Mouse (Mus musculus): ENCODE results near the gene Sit1. TPM values are rescaled to one million over a fixed set of nuclear protein-coding genes. Genes with fewer than 3 reads are reported as not detected.

Sit1 gene
- polyA plus RNA-seq (2015; fragmentation: Nextera tagmentation; extraction: Ambion mirVana) = not detected in 2 replicates

DNA sequence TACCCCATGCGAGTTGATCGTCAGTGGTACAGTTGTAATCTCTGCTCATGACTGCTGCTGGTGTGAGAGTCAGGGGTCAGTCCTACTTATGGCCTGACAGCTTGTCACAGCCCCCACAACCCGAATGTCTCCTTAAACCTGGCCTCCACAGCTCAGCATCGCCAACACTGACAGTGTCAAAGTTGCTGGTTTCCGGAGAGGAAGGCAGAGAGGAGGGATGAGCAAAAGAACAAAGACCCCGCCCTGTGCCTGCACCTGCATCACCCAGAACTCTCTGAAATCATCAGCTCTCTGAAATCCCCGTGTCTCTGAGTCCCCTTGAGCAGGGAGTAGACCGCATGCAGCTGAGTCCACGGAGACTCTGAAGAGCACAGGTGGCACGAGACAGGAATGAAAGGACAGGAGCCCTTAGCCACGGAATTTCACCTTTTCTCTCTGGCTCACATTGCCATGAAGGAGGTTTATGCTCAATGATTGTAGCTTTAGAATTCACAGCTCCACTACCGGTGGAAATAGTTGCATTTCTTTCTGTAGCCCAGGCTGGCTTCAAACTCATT, at the start of gene Sit1:
Gene Sit1, minus strand, starts transcription at position 200 of the 557 bp plus-strand sequence.
- H3K36me3 ChIP-seq (ENCODE audit: control insufficient read depth, insufficient read depth, low read length) = no peaks in the 10 kb centered on the region
- no peaks in the 10 kb centered on the region for H3K27me3 ChIP-seq (ENCODE audit: control insufficient read depth, insufficient read depth, low read depth, low read length)
- ATAC-seq = no peak
- H3K4me2 ChIP-seq (ENCODE audit: low read length) = no peak within 1 kb of the TSS
- no peak within 1 kb of the TSS for H3K4me3 ChIP-seq (ENCODE audit: low read depth, low read length)
- H3K4me1 ChIP-seq (ENCODE audit: control insufficient read depth, insufficient read depth, low read length) = no peaks in the 10 kb centered on the region
- H3K9me3 ChIP-seq (replicated peaks; ENCODE audit: control insufficient read depth, low read length, poor library complexity, severe bottlenecking) = no peaks in the 10 kb centered on the region
- H3K9ac ChIP-seq (ENCODE audit: low read depth, low read length) = no peak within 1 kb of the TSS
- no peak within 1 kb of the TSS for H3K27ac ChIP-seq (ENCODE audit: low read length)
- WGBS = 61% methylated on average over 12 of the region's 12 CpGs

DNA sequence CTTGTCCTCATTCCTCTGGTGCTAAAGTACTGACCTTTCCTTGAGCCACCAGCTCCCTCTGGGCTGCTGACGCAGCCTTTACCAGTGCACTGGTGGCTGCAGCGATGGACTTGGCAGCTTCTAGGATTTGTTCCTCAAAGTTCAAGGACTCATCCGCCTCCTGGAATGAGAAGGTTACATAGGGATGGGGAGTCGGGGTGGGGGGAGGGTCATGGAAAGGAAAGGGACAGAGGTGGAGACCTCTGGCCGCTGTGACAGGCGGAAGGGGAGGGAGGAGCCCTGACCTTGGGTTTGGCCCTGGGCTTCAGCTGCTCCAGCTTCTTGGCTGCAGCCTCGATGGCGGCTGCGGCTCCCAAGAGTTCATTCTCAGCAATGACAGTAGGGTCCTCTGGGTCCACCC, 49.7 kb upstream of the Sit1 start:
- Histone ChIP-seq H3K4me1 (ENCODE audit: control insufficient read depth, insufficient read depth, low read length) (no peaks in the 10 kb centered on the region), H3K27ac (ENCODE audit: low read length) (no peak overlapping the region), H3K36me3 (ENCODE audit: control insufficient read depth, insufficient read depth, low read length) (peaks cover 55% of the 10 kb centered on the region), H3K27me3 (ENCODE audit: control insufficient read depth, insufficient read depth, low read depth, low read length) (no peaks in the 10 kb centered on the region), H3K4me3 (ENCODE audit: low read depth, low read length) (no peak overlapping the region), H3K9ac (ENCODE audit: low read depth, low read length) (no peak overlapping the region), H3K4me2 (ENCODE audit: low read length) (no peak overlapping the region), H3K9me3 (replicated peaks; ENCODE audit: control insufficient read depth, low read length, poor library complexity, severe bottlenecking) (no peaks in the 10 kb centered on the region)
- ATAC-seq = no peak
- WGBS = 95% methylated on average over 9 of the region's 9 CpGs

DNA sequence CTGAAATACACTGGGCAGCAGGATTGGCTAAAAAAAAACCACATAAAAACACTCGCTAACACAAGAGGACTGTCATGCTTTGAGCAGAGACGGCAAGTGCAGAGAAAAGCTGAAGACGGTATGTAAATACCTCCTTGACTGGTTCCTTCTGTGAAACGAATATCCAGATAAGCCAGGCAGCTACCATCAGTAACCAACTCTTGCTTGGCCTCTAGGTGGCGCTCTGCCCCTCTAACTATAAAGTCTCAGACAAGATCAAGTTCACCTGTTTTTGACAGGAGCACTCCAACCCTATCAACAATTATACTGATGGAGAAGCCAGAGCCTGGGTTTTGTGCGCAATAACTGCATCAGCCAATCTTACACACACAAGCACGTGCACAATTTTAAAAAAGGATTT, 47.0 kb upstream of the Sit1 start:
- H3K4me1 ChIP-seq (ENCODE audit: control insufficient read depth, insufficient read depth, low read length) = no peaks in the 10 kb centered on the region
- H3K9me3 ChIP-seq (replicated peaks; ENCODE audit: control insufficient read depth, low read length, poor library complexity, severe bottlenecking) = no peaks in the 10 kb centered on the region
- no peak for ATAC-seq
- peaks cover 35% of the 10 kb centered on the region for H3K36me3 ChIP-seq (ENCODE audit: control insufficient read depth, insufficient read depth, low read length)
- peaks cover 2% of the 10 kb centered on the region; the same call in 1 of the 2 replicates for H3K27me3 ChIP-seq (ENCODE audit: control insufficient read depth, insufficient read depth, low read depth, low read length)
- WGBS = 23% methylated on average over 7 of the region's 7 CpGs
- H3K4me3 ChIP-seq (ENCODE audit: low read depth, low read length) = no peak overlapping the region
- no peak overlapping the region for H3K27ac ChIP-seq (ENCODE audit: low read length)
- H3K9ac ChIP-seq (ENCODE audit: low read depth, low read length) = no peak overlapping the region
- no peak overlapping the region for H3K4me2 ChIP-seq (ENCODE audit: low read length)

DNA sequence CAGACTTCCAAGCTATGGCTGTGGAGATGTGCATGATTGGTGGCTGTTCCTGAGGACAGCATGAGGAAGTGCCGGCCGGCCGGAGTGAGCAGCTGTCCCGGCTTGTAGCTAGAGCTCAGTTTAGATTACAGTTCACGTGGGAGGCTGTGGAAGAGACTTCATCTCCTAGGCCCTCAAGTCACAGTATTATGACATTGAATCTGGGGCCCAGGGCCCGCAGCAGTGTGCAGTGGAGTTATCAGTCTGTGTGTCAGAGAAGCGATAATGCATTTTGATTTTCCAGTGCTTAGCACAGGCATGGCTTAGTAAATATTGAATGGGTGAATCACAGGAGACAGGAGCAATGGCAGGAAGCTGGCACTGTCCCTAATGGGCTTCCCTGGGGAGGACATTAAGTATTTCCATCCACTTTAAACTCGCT, 46.6 kb upstream of the Sit1 start:
- Histone ChIP-seq H3K27ac (ENCODE audit: low read length) (no peak overlapping the region), H3K9me3 (replicated peaks; ENCODE audit: control insufficient read depth, low read length, poor library complexity, severe bottlenecking) (no peaks in the 10 kb centered on the region), H3K4me2 (ENCODE audit: low read length) (no peak overlapping the region), H3K9ac (ENCODE audit: low read depth, low read length) (no peak overlapping the region), H3K36me3 (ENCODE audit: control insufficient read depth, insufficient read depth, low read length) (peaks cover 30% of the 10 kb centered on the region), H3K4me3 (ENCODE audit: low read depth, low read length) (no peak overlapping the region), H3K27me3 (ENCODE audit: control insufficient read depth, insufficient read depth, low read depth, low read length) (peaks cover 2% of the 10 kb centered on the region; the same call in 1 of the 2 replicates), H3K4me1 (ENCODE audit: control insufficient read depth, insufficient read depth, low read length) (no peaks in the 10 kb centered on the region)
- 62% methylated on average over 8 of the region's 8 CpGs for WGBS
- ATAC-seq = no peak

DNA sequence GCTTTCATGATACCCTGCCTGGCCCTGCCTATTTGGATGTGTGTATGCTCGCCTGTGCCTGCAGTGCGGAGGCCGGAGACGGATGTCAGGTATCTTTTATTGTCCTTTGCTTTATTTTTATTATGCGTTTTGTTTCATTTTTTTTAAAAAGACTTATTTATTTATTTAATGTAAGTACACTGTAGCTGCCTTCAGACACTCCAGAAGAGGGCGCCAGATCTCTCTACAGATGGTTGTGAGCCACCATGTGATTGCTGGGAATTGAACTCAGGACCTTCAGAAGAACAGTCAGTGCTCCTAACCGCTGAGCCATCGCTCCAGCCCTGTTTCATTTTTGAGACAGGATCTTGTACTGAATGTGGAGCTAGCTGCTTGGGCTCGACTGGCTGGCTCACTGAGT, 45.0 kb upstream of the Sit1 start:
- Histone ChIP-seq H3K4me3 (ENCODE audit: low read depth, low read length) (no peak overlapping the region), H3K4me1 (ENCODE audit: control insufficient read depth, insufficient read depth, low read length) (peaks cover 11% of the 10 kb centered on the region), H3K36me3 (ENCODE audit: control insufficient read depth, insufficient read depth, low read length) (peaks cover 19% of the 10 kb centered on the region), H3K27me3 (ENCODE audit: control insufficient read depth, insufficient read depth, low read depth, low read length) (peaks cover 7% of the 10 kb centered on the region), H3K9ac (ENCODE audit: low read depth, low read length) (no peak overlapping the region), H3K9me3 (replicated peaks; ENCODE audit: control insufficient read depth, low read length, poor library complexity, severe bottlenecking) (no peaks in the 10 kb centered on the region), H3K4me2 (ENCODE audit: low read length) (no peak overlapping the region), H3K27ac (ENCODE audit: low read length) (no peak overlapping the region)
- ATAC-seq = no peak
- WGBS = 77% methylated on average over 9 of the region's 9 CpGs

DNA sequence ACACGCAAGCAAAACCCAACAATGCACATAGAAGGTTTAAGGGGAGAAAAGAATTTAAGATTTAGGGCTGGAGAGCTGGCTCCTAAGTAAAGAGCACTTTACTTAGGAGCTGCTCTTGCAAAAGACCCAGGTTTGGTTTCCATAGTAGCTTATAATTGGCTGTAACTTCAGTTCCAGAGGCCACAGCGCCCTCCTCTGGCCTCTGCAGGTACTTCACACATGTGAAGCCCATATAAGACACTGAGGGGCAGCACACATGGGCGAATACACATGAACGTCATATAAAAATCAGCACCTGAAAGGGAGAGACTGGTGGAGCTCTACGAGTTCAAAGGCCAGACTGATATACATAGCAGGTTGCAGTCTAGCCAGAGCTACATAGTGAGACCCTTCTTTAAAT, 44.3 kb upstream of the Sit1 start:
- 71% methylated on average over 5 of the region's 5 CpGs for WGBS
- Histone ChIP-seq H3K36me3 (ENCODE audit: control insufficient read depth, insufficient read depth, low read length) (peaks cover 15% of the 10 kb centered on the region), H3K9ac (ENCODE audit: low read depth, low read length) (no peak overlapping the region), H3K4me1 (ENCODE audit: control insufficient read depth, insufficient read depth, low read length) (peaks cover 15% of the 10 kb centered on the region), H3K27ac (ENCODE audit: low read length) (no peak overlapping the region), H3K4me3 (ENCODE audit: low read depth, low read length) (no peak overlapping the region), H3K27me3 (ENCODE audit: control insufficient read depth, insufficient read depth, low read depth, low read length) (peaks cover 13% of the 10 kb centered on the region), H3K4me2 (ENCODE audit: low read length) (no peak overlapping the region), H3K9me3 (replicated peaks; ENCODE audit: control insufficient read depth, low read length, poor library complexity, severe bottlenecking) (no peaks in the 10 kb centered on the region)
- no peak for ATAC-seq

DNA sequence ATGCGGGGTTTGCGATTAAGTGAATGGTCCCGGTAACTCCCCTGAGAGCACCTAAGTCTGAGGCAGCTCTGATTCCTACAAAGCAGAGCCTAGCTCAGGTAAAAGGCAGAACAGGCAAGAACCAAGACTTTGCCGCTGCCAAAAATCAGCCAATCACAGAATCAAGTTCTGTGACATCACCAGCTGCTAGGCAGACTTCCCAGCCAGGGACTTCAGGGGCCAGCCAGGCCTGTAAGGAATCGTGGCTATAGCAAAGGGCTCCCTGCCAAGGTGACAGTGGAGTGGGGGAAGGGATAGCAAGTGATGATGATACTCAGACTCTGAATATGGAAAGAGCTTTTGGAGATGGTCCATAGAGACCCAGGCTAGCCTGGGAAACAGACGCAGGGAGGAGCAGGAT, 36.4 kb upstream of the Sit1 start:
- WGBS = 12% methylated on average over 6 of the region's 6 CpGs
- H3K4me3 ChIP-seq (ENCODE audit: low read depth, low read length) = peak overlapping the region; percentile 19; the same call in 1 of the 2 replicates
- no peak overlapping the region for H3K27ac ChIP-seq (ENCODE audit: low read length)
- H3K27me3 ChIP-seq (ENCODE audit: control insufficient read depth, insufficient read depth, low read depth, low read length) = peaks cover 25% of the 10 kb centered on the region
- ATAC-seq = peak; percentile 72
- H3K36me3 ChIP-seq (ENCODE audit: control insufficient read depth, insufficient read depth, low read length) = no peaks in the 10 kb centered on the region
- peaks cover 19% of the 10 kb centered on the region for H3K4me1 ChIP-seq (ENCODE audit: control insufficient read depth, insufficient read depth, low read length)
- H3K4me2 ChIP-seq (ENCODE audit: low read length) = peak overlapping the region; percentile 51
- H3K9ac ChIP-seq (ENCODE audit: low read depth, low read length) = no peak overlapping the region
- H3K9me3 ChIP-seq (replicated peaks; ENCODE audit: control insufficient read depth, low read length, poor library complexity, severe bottlenecking) = no peaks in the 10 kb centered on the region

DNA sequence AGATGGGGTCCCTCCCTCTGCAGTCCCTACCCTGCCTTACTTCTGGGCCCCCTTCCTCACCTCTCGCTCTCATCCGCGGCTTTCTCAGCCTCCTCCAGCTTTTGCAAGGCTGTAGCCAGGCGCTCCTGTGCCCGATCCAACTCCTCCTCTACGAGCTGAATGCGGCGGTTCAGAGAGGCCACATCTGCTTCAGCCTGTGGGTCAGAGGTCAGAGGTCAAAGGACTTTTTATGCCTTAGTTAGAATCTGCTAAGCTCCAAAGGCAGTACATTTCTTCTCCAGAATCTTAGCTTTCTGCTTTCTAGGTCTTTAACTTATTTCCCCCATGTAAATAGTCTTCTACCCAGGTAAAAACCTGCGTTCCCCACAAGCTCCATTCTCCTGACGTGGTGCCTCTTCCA, 36.0 kb upstream of the Sit1 start:
- H3K27ac ChIP-seq (ENCODE audit: low read length) = no peak overlapping the region
- peaks cover 19% of the 10 kb centered on the region for H3K4me1 ChIP-seq (ENCODE audit: control insufficient read depth, insufficient read depth, low read length)
- 15% methylated on average over 10 of the region's 10 CpGs for WGBS
- no peaks in the 10 kb centered on the region for H3K9me3 ChIP-seq (replicated peaks; ENCODE audit: control insufficient read depth, low read length, poor library complexity, severe bottlenecking)
- peaks cover 25% of the 10 kb centered on the region for H3K27me3 ChIP-seq (ENCODE audit: control insufficient read depth, insufficient read depth, low read depth, low read length)
- H3K36me3 ChIP-seq (ENCODE audit: control insufficient read depth, insufficient read depth, low read length) = no peaks in the 10 kb centered on the region
- 0 out of 2 replicates have a peak, but pooled peaks have one; percentile 21 for ATAC-seq
- no peak overlapping the region for H3K9ac ChIP-seq (ENCODE audit: low read depth, low read length)
- peak overlapping the region; percentile 19; the same call in 1 of the 2 replicates for H3K4me3 ChIP-seq (ENCODE audit: low read depth, low read length)
- peak overlapping the region; percentile 51 for H3K4me2 ChIP-seq (ENCODE audit: low read length)

DNA sequence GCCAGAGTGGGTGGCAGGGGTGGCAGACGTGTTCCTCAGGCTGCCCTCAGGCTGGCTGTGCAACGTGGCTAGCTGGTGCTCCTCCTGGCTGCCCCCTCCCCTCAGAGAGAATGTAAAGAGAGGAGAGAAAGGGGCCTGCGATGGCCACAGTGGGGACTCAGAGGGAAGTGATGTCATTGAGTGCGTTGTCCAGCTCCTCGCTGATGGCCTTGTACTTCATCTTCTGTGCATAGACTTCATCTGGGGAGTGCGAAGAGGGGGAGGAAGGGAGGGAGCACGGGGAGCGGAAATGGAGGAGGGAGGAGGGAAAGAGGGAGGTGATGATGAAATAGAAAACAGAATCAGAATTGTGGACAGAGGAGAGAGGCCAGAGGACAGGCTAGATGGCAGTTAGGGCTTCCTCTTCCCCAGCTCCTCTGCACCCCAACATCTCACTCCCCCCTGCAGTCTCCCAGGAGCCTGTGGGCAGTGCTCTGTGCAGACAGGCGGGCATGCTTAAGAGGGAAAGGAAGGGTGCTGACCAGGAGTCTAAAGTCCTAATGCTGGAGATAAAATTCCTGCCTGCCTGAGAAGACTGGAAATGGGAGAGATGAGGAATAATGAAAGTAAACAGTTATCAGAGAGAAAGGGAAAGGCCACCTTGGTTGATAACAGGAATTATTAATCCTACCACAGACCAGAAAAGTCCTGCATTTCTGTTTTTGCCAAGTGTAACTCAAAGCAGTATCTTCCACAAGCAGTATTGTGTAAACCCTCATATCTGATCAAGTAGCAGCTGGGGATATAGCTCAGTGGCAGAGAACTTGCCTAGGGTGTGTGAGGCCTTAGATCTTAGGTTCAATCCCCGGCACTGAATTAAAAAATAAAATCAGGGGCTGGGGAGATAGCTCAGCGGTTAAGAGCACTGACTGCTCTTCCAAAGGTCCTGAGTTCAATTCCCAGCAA, 32.5 kb upstream of the Sit1 start:
- no peak overlapping the region for H3K4me2 ChIP-seq (ENCODE audit: low read length)
- no peak overlapping the region for H3K9ac ChIP-seq (ENCODE audit: low read depth, low read length)
- peaks cover 4% of the 10 kb centered on the region for H3K27me3 ChIP-seq (ENCODE audit: control insufficient read depth, insufficient read depth, low read depth, low read length)
- H3K4me3 ChIP-seq (ENCODE audit: low read depth, low read length) = no peak overlapping the region
- 69% methylated on average over 11 of the region's 11 CpGs for WGBS
- H3K9me3 ChIP-seq (replicated peaks; ENCODE audit: control insufficient read depth, low read length, poor library complexity, severe bottlenecking) = no peaks in the 10 kb centered on the region
- peaks cover 4% of the 10 kb centered on the region for H3K4me1 ChIP-seq (ENCODE audit: control insufficient read depth, insufficient read depth, low read length)
- no peak overlapping the region for H3K27ac ChIP-seq (ENCODE audit: low read length)
- H3K36me3 ChIP-seq (ENCODE audit: control insufficient read depth, insufficient read depth, low read length) = no peaks in the 10 kb centered on the region
- ATAC-seq = no peak

All from midbrain, embryonic 16.5 days (tissue).